Mouse (Mus musculus) ZHBTc4 (cell line): ENCODE measurements at regions not wholly inside any gene's neighbourhood (a gene's known extent, or its start where the extent isn't known, plus 50 kb on each side); places are given as distances from the start of the nearest gene placed in this dataset.

Experiments
- DNase-seq: peaks from one replicate; pipeline ENCODE4 v3.0.0-alpha.2; 2011; ENCODE audit warnings: low read depth, low spot score

- DNase-seq = no peak
Measured at GRCm38 (mm10) chr14:48753517-48754079, 80.0 kb upstream of the Otx2 start.

- no peak for DNase-seq
Measured at GRCm38 (mm10) chr14:48753084-48753483, 79.5 kb upstream of the Otx2 start.

- DNase-seq = no peak
Measured at GRCm38 (mm10) chr14:48752579-48752905, 78.9 kb upstream of the Otx2 start.

GRCm38 (mm10) chr14:48751751-48752578, 78.3 kb upstream of the Otx2 start:
- peak; percentile 18 for DNase-seq

- DNase-seq = no peak
Measured at GRCm38 (mm10) chr14:48750994-48751393, 77.4 kb upstream of the Otx2 start.

- DNase-seq = no peak
Measured at GRCm38 (mm10) chr14:48748976-48749375, 75.4 kb upstream of the Otx2 start.

- DNase-seq = no peak
Measured at GRCm38 (mm10) chr14:48747936-48748335, 74.3 kb upstream of the Otx2 start.

- DNase-seq = no peak
Measured at GRCm38 (mm10) chr14:48740942-48741602, 67.5 kb upstream of the Otx2 start.

GRCm38 (mm10) chr14:48739121-48739520, 65.5 kb upstream of the Otx2 start:
- no peak for DNase-seq

GRCm38 (mm10) chr14:48738641-48739040, 65.0 kb upstream of the Otx2 start:
- DNase-seq = no peak

GRCm38 (mm10) chr14:48738213-48738612, 64.6 kb upstream of the Otx2 start:
- no peak for DNase-seq

GRCm38 (mm10) chr14:48736969-48737860, 63.6 kb upstream of the Otx2 start:
- no peak for DNase-seq

GRCm38 (mm10) chr14:48736211-48736610, 62.6 kb upstream of the Otx2 start:
- no peak for DNase-seq

GRCm38 (mm10) chr14:48729996-48730395, 56.4 kb upstream of the Otx2 start:
- peak; percentile 39 for DNase-seq
